Mouse (Mus musculus) ES-E14 (cell line): ENCODE results near the gene Kctd21.

Experiments used
- CHD2 ChIP-seq: IDR thresholded peaks from 2 replicates; pipeline ENCODE4 v1.6.1; 2014; ENCODE audit warnings: mild to moderate bottlenecking, low read depth, low read length, inconsistent platforms
- HCFC1 ChIP-seq: IDR thresholded peaks from 2 replicates; pipeline ENCODE4 v1.6.1; 2012; ENCODE audit warnings: low read length, inconsistent platforms, borderline replicate concordance; ENCODE audit not compliant: insufficient read depth
- ZC3H11A ChIP-seq: IDR thresholded peaks from 2 replicates; pipeline ENCODE4 v1.6.1; 2012; ENCODE audit warnings: low read depth, mild to moderate bottlenecking, inconsistent platforms, low read length, borderline replicate concordance
- ZNF384 ChIP-seq: IDR thresholded peaks from 2 replicates; pipeline ENCODE4 v1.6.1; 2012; ENCODE audit warnings: low read depth, low read length, inconsistent platforms

- TF ChIP-seq ZC3H11A, result no peak
- TF ChIP-seq CHD2, result no peak
- TF ChIP-seq ZNF384, result no peak
- no peak for TF ChIP-seq HCFC1
These were observed 4.6 kb downstream of the Kctd21 start for GRCm38 (mm10) chr7:97336678-97337077.
